Mouse (Mus musculus) brain, embryonic 14.5 days (tissue): ENCODE data around the gene Actr2.

ENCODE experiments used
- CTCF ChIP-seq: fragments of 200-500 bp; IDR thresholded peaks from 2 replicates; pipeline ENCODE4 v1.5.1; 2012; ENCODE audit warnings: inconsistent platforms, mild to moderate bottlenecking, moderate library complexity, borderline replicate concordance; ENCODE audit not compliant: insufficient read depth, insufficient read length; ENCODE audit errors: extremely low read depth
- POLR2A ChIP-seq: fragments of 200-500 bp; IDR thresholded peaks from 2 replicates; pipeline ENCODE4 v1.6.1; 2012; ENCODE audit warnings: mild to moderate bottlenecking, inconsistent platforms, borderline replicate concordance; ENCODE audit not compliant: poor library complexity, insufficient read depth, insufficient read length, severe bottlenecking; ENCODE audit errors: extremely low read depth

DNA sequence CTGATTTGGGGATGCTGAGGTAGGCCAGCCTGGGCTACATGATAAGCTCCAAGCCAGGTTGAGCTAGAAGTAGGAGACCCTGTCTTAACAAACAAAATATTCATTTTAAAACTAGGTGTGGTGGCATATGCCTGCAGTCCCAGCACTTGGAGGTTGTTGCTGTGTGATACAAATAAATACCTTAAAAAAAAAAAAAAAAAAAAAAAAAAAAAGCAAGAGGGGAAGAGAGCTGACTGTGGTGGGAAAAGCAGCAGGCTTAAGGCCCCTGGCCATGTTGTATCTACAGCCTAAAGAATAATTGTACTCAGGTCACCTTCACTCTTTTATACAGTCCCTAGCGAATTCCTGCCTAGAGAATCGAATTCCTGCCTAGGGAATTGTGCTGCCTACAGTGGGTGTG lies 93.8 kb downstream of the Actr2 start:
- TF ChIP-seq CTCF = no peak
- no peak for TF ChIP-seq POLR2A
